Mouse (Mus musculus) spleen, postnatal 4 days (tissue): ENCODE measurements around the gene Ccnt2.
"Not testable (repeated sequence)": the region's sequence is repeated elsewhere in the genome, so short reads cannot be mapped to it uniquely, and the experiment has no call there.

ENCODE experiments used
- DNase-seq, 2 experiments: peaks; one replicate each; pipeline ENCODE4 v3.0.0; 2022; ENCODE audit warnings: low spot score in 2 of 2

The Ccnt2 gene

DNA sequence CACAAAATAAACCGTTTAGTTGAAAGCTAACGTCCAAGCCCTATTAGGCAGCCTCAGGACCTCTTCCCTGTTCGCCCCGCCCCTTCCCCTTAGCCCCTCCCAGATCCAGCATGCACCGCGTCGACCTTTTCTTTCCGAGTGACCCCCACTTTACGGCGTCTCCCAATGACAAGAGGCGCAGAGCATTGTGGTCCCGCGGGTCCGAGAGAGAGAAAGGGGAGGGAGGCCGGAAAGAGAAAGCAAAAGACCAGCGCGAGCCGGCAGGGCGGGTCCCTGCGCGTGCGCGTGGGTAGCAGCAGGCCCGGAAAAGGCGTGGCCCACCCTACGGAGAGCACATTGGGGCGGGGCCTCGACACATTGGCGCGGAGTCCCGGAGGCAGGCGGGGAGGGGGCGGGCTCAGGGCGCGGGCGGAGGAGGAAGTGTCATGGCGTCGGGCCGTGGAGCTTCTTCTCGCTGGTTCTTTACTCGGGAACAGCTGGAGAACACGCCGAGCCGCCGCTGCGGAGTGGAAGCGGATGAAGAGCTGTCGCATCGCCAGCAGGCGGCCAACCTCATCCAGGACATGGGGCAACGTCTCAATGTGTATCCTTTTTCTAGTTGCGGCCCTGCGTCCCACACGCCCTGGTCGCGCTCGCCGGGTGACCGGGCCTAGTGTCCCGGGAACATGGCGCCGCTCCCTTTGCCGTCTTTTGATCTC, at the start of gene Ccnt2:
TSS of gene Ccnt2 (plus strand) at position 362 of the 698 bp plus-strand sequence.
- DNase-seq, result peak; percentile 99

DNA sequence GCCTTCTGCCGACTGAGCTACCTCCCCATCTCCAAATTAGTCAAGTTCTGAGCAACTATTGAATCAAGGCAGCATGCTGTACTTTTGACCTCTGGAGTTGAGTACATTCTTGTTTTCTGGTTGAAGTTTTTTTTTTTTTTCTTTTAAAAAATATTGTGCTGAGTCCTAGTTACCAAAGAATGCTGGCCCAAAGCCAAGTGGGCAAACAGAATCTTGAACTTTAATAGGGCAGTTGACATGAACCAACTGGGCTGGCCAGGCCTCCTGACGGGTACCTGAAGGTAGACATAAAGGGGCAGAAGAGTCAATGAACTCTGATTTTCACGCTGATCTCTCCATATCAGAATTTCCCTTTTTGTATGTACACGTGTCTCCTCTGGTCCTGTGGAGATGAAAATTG, 44.9 kb upstream of the Ccnt2 start, which contains the start of gene Acmsd:
TSS of gene Acmsd (plus strand) at position 318 of the 400 bp plus-strand sequence.
- no peak for DNase-seq

DNA sequence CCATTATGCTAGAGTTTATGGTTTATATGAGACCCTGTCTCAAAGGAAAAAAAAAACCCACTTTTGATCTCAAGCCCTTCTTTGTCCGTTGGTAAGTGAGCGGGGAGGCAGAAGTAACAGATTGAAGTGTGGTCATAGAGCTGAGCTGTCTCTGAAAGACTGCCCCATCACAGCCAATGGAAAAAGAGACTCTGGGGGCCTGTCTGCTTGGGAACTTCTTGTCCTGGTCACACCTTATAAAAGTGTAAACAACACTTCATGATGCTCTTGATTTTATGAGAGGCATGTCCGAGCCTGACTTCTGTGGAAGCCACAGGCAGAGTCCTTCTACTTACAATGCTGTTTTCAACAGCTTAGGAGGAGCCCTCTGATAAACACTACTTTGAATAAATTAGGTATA, 42.9 kb upstream of the Ccnt2 start:
- no peak for DNase-seq

DNA sequence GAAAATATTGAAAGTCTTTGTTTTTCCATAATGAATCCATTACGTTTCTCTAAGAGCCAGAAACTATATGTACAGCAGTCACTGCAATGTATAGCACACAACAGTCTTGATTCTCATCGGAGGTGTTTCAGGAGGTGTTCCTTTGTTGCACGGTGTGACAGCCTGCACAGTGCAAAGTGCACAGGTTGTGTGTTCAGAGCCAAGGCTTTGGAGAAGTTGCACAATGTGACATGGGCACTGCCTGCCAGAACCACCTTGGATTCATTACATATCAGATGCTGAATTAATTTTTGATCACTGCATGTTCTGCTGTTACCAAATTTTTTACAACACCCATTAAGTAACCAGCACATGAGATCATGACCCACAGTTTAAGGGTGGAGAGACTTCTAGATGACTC, 41.5 kb upstream of the Ccnt2 start:
- DNase-seq, result no peak

DNA sequence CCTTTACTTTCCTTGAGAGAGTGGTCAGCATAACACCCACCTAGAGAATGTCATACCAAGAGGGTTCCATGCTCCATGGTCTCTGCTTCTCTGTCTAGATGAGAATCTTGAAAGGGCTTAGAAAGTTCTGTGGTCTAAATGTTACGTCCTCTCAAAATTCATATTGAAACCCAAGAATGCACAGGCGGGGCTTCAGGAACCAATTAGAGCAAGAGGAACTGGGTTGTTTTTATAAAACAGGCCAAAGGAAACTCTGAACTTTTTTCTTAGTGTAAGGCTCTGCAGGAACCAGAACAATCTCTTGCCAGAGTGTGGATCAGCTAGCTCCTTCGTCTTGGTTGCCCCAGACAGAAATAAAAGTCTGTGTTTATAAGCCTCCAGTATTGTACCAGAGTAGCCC, 41.1 kb upstream of the Ccnt2 start:
- DNase-seq, result no peak

DNA sequence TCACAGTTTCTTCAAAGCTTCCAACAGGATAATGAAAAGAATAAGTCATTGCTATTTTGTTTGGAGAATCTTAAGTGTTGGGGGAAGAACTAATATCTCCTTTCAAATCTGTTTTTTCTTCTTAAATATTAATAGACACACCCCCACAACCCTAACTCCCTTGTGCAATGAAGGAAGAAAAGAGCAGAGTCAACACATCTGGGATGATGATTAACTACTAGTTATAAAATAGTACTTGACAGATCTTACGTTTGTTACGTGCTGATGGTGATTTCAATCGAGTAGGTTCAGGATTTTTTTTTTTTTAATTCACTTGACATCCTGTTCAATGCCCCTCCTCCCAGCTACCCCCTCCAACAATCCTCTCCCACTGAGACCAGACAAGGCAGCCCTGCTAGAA, 38.6 kb upstream of the Ccnt2 start:
- no peak for DNase-seq

DNA sequence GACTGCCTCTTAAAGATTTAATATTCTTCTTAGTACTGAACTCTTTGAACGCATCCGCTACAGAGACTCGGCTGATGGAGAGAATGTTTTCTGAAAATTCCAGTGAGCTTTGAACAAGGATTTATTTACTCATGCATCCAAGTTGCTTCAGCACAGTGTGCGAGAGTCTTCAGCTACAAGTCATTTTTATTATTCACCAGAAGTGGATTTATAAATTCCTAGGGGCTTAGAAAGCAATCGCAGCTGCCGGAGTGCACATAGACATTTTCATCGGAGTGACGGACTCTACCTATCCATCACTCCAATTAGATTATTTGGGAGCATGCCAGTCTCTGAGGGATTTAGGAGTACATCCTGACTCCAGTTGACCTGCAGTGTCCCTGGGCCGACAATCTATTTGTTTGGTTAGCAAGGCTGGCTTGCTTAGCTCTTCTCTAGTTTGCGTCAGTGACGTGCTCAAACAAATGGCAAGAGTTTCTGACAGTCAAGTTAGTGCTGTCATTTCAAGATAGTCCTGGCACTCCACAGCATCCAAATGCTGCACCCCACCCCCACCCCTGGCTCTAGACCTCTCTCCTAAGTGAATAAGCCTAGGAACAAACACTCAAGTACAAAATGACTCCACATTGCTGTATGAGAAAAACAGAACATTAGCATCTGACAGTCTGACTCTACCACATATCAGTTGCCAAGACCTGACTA, 23.4 kb upstream of the Ccnt2 start:
- no peak for DNase-seq

DNA sequence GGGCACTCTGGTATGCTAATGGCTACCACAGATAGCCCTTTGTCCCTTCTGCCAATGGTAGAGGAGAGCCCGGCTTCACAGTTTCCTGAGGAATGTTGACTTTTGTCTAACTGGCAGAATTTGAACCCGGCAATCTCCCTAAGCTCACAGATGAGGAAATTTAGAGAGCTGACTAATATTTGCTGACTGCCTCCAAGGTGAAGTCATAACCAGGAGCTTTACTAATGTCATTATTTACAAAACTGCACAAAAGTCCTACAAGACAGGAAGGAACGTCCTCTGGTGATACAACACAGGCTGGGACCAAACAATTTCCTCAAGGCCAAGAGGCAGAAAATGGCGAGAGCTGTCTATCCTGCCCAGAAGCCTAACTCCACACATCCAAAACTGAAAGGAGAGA, 18.2 kb upstream of the Ccnt2 start:
- no peak for DNase-seq

DNA sequence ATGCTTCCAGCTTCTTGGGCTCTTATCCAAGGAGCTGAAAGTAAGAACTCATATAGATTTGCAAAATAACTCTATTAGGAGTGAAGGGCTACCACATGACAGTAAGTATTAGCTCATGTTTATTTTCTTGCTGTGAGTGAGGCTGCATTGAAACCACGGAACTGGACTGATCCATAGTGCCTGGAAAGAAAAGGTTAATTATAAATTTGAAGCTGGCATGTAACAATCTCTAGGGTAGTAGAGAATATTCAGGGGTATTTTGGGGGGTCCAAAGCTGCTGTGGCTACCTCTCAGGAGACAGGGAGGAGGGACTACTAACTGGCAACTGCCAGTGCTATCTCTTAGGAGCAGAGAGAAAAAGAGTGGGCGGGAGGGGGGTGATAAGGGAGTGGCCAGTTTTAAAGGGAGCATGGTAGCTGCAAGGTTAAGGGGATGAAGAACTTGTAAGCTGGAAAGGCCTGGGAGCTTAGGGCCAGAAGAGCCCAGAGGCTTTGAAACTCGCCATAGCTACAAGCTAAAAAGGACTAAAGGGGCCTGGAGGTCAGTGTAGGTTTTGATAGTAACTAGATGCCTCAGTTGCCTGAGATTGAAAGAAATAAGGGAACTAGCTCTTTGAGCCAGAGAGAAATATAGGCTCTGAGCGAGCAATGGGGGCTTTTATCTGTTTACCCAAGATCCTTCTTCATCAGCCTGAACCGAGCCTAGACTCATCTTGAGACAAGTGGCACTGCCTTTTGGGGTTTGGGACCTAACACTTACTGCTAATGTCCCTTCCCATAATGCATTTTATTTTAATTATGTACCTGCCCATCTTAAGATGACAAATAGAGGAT, 17.4 kb upstream of the Ccnt2 start:
- peak; percentile 68 to 71 for DNase-seq

DNA sequence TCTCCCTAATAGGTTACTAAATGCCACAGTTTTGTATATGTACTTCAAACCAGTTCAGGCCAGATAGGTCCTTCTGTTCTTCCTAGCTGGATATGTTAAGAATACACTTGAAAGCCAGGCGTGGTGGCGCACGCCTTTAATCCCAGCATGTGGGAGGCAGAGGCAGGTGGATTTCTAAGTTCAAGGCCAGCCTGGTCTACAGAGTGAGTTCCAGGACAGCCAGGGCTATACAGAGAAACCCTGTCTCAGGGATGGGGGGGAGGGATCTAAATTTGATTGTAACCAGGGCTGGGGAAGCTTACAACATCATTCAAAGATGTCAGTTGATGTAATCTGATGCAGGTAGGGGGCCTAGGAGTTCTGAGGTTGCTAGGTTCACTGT, 16.8 kb upstream of the Ccnt2 start:
- DNase-seq, result not testable (repeated sequence)

DNA sequence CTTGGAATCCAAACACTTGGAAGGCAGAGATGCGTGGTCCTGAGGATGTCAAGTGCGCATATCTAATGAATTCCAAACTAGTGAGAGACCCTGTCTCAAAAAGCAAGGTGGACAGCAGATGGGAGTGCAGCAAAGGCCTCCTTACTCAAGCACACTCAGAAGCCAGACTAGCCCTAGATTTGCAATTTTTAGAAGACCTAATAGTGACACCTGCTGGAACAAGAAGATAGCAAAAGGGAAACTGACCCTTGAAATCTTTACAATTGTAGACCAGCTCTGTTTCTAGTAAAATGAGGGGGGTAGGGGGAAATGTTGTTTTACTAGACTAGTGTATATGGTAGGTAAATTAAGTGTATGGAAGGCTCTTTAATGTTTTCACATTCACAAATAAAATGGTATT, 8.5 kb upstream of the Ccnt2 start:
- DNase-seq, result no peak

DNA sequence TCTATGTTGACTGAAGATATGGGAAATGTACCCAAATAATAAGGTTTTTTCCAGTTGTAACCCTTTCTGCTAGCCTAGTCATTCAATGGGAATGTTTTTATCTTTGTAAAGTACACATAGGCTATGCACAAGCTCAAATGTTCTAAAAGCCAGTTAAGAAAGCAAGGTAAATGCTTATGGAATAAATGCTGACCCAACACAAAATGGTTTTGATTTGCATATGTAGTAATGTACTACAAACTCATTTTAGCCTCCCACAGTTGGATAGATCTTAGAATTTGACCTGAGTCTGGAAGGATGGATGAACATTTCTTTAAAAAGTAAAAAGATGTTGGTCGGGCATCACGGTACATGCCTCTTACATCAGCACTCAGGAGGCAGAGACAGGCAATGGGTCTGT, 7.2 kb upstream of the Ccnt2 start:
- no peak for DNase-seq

DNA sequence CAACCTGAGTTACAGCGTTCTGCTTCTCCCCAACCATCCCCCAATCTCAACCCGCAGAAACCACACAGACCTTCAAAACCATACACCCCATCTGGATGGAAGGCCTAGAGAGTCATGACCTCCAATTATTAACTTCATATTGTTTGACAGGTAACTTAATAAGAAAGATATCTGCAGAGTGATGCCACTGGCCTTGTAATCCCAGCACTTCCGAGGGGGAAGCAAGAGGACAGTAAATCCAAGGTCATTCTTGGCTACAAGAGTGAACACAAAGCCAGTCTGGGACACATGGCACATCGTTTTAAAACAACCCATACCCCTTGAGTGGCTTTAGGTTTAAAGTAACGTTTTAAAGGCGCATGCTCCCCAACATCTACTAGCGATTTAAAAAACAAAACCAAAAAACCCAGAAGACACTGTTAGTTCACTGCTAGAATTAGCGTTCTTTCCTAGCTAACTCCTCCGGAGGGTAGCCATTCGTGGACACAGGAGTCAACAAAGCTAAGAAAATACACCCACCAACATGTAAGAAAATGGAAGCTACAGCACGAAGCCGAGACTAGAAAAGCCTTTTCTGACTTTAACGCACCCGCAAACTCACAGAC, 664 bp upstream of the Ccnt2 start:
- DNase-seq, result no peak

DNA sequence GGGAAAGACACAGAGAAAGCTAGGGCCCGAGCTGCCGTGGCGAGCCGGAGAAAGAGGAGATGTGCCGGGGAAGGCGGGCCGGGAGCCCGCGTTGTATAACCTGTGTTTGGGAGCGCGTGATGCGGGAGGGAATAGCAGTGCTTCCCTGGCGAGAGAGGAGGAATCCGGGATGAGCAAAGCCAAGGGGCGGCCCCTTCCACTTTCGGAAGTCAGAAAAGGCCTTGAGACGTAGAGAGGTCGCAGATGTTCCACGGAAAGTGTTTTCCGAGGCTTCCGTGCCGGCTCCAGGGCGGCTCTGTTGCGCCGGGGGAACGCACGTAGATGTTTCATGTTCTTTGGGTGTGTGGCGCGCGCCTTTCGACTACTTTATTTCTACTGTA, 527 bp downstream of the Ccnt2 start:
- DNase-seq, result no peak

DNA sequence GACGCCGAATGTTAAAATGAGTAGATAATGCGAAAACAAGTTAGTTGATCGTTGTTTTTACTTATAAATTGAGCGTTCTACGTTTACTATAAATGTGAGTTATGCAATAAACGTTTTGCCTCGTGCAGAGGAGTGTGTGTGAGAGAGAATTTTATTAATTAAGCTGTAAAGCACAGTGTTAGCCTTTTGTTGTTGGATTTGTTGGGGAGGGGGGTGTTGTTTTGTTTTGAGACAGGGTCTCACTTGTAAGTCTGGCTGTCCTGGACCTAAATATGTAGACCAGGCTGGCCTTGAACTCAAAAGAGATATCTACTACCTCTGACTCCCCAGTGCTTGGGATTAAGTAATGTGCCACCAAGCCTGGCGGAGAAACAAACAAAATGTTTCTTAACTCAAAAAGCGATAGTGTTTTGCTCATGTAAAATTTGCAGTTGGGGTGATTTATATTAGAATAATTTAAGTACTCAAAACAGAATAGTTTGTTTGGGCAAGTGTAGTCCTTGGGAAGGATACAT, 1.3 kb downstream of the Ccnt2 start:
- DNase-seq, result no peak

DNA sequence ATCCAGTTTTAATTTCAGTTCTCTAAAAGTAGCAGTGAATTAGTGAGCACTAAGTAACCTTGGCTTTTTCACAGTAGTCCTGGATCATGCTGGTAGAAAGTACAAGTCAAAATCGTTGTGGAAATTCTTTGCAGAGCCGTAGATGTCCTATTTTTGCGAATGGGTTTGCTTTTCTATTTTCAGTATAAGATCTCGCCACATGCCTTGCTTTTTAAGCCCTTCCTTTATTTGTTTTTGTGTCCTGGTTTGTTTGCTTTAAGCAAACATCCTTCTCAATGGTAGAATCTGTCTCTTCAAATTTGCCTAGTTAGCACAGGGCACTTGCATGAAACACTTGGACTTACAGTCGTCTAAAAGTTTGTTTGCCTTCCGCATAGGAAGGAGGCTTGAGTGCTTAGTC, 2.3 kb downstream of the Ccnt2 start:
- DNase-seq, result no peak

DNA sequence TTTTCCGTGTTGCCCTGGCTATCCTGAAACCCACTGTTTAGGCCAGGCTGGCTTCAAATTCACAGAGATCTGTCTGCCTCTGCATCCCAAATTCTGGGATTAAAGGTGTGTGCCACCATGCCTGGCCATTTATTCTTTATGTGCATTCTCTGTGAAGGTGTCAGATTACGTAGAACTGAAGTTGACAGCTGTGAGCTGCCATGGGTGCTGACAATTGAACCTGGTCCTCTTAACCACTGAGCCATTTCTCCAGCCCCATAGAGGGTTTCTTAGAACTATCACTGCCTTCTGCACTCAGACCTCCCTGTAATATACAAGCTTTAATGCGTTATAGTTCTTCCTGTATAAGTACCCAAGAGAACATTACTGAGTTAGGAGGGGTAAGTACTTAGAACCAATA, 4.6 kb downstream of the Ccnt2 start:
- DNase-seq, result no peak

DNA sequence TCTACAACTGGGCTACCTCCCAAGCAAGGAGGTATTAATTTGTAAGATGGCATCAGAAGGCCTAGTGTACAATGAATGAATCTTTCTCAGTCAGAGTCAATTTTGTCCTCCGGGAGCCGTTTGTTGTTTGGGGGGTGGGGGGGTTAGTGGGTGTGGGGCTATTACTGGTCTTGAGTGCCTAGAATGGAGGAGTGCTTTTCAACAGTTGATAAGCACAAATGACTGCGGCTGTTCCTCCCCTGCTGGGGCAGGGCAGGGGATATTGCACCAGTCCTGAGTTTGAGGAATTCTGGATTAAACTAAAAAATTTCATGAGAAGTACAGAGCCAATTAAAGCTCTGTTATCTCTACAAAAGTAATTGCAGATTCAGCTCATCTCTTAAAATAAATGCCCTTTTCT, 6.2 kb downstream of the Ccnt2 start:
- DNase-seq, result no peak

DNA sequence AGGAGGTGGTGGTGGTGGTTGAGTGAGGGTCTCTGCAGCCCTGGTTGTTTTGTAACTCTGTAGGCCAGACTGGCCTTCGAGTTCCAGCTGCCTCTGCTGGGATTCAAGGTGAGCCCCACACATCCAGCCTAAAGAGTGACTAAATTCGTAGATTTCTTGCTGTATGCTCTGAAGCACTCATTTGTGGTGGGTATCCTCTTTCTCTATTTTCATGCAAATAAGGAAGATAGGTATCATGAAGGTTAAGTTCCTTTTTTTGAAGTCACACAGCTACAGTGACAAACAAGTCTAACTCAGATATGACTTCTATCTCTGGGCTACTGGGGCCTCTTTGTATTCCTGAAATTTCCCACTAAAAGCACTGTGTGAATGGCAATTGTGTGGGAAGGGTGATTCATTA, 6.9 kb downstream of the Ccnt2 start:
- no peak for DNase-seq

DNA sequence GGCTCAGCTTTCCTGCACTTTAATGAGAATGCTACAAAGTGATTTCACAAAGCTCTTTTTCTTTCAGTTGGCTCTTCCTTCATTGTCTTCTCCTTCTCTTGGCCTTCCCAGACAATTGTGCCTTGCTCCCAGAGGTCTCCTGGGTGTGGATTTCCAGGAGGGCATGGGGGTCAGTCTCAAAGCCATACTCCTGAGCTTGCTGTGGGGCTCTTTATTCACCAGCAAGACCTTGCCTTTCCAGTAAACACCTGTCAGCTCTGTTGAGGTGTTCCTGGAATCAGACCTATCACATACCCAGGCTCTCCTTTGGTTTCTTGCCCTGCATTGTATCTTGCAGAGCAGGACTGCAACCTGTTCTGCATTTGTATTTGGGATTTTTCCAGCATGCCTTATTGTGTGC, 9.9 kb downstream of the Ccnt2 start:
- no peak for DNase-seq

DNA sequence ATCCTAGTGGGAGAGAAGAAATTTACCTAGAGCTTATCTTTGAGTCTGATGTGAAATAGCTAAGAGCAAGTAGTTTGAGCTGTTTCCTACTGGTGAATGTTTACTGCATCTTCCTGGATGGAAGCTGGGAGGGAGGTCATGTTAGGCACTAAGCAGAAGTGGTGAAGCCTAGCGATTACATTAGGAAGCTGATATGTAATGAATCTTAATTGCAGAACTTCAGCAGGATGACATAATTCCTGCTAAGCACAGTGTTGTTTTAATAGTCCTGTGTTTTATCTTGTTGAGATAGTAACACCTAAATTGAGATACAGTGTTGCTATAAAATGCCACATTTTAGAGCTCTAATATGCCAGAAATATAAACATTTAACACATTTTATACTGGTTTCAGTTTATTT, 11.9 kb downstream of the Ccnt2 start:
- DNase-seq, result no peak

DNA sequence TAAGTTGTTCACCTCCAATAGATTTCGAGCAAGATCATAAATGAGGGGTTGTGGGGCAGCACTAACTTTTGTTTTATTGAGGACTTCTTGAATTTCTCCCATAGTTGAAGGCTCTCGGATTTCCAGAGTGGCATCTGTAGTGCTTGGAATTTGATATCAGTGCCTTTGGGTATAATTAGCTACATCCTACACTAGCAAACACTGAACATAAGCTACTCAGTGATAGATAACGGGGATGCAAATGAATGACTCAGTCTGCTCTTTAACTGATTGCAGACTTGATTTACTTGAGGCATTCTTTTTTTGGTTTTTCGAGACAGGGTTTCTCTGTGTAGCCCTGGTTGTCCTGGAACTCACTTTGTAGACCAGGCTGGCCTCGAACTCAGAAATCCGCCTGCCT, 15.0 kb downstream of the Ccnt2 start:
- no peak for DNase-seq
